Mouse (Mus musculus) small intestine, adult 2 months (tissue): ENCODE measurements around the gene Tubb4a. TPM values are rescaled to one million over a fixed set of nuclear protein-coding genes. Genes with fewer than 3 reads are reported as not detected.

Experiments
- H3K27ac ChIP-seq: fragments of 200-500 bp; 2 replicates; pipeline ENCODE4 v1.5.1; 2012; ENCODE audit warnings: low read depth, low read length, control low read depth, inconsistent platforms; ENCODE audit not compliant: insufficient read depth
- H3K27me3 ChIP-seq: fragments of 200-500 bp; 2 replicates; pipeline ENCODE4 v1.6.1; 2012; ENCODE audit warnings: mild to moderate bottlenecking, moderate library complexity, low read length, inconsistent platforms; ENCODE audit not compliant: control insufficient read depth, insufficient read depth
- H3K36me3 ChIP-seq: fragments of 200-500 bp; 2 replicates; pipeline ENCODE4 v1.6.1; 2012; ENCODE audit warnings: mild to moderate bottlenecking, low read length, control low read depth, inconsistent platforms; ENCODE audit not compliant: control insufficient read depth, insufficient read depth
- H3K4me1 ChIP-seq: fragments of 200-500 bp; 2 replicates; pipeline ENCODE4 v1.6.1; 2012; ENCODE audit warnings: low read length, inconsistent platforms, mixed read lengths; ENCODE audit not compliant: control insufficient read depth, insufficient read depth, insufficient read length
- H3K4me3 ChIP-seq: fragments of 200-500 bp; 2 replicates; pipeline ENCODE4 v1.5.1; 2012; ENCODE audit warnings: low read depth, mild to moderate bottlenecking, control low read depth, inconsistent platforms, low read length, moderate library complexity
- CTCF ChIP-seq: fragments of 200-500 bp; IDR thresholded peaks from 2 replicates; pipeline ENCODE4 v1.5.1; 2012; ENCODE audit warnings: low read depth, mild to moderate bottlenecking, control low read depth, inconsistent platforms, low read length, moderate library complexity, mixed read lengths; ENCODE audit not compliant: insufficient replicate concordance, insufficient read length; ENCODE audit errors: extremely low read depth
- POLR2A ChIP-seq: fragments of 200-500 bp; IDR thresholded peaks from 2 replicates; pipeline ENCODE4 v1.6.1; 2012; ENCODE audit warnings: low read depth, mild to moderate bottlenecking, control low read depth, inconsistent platforms, low read length, moderate library complexity
- WGBS: fragments of 180-500 bp; shearing (Covaris S2); methylation state at CpG from one replicate; pipeline ENCODE4 v1.1.7; 2018; 5-methylcytosine and 5-hydroxymethylcytosine counted together
- polyA plus RNA-seq: library from polyadenylated mRNA; depleted of rRNA; stranded (reverse); fragments of >200 nt; gene quantifications from 2 replicates; pipeline ENCODE4 v1.2.3, GENCODE M21; 2012

The Tubb4a gene
- polyA plus RNA-seq, 1 experiment = 3.3 TPM

- H3K4me3 ChIP-seq = no peak overlapping the region
- WGBS = 85% methylated on average over 11 of the region's 11 CpGs
- H3K27me3 ChIP-seq = peaks cover 7% of the 10 kb centered on the region; the same call in 1 of the 2 replicates
- TF ChIP-seq POLR2A = no peak
- no peak for TF ChIP-seq CTCF
- no peaks in the 10 kb centered on the region for H3K4me1 ChIP-seq
- no peak overlapping the region for H3K27ac ChIP-seq
- no peaks in the 10 kb centered on the region for H3K36me3 ChIP-seq
Observed at GRCm38 (mm10) chr17:57123192-57124118, 35.9 kb upstream of the Tubb4a start.

DNA sequence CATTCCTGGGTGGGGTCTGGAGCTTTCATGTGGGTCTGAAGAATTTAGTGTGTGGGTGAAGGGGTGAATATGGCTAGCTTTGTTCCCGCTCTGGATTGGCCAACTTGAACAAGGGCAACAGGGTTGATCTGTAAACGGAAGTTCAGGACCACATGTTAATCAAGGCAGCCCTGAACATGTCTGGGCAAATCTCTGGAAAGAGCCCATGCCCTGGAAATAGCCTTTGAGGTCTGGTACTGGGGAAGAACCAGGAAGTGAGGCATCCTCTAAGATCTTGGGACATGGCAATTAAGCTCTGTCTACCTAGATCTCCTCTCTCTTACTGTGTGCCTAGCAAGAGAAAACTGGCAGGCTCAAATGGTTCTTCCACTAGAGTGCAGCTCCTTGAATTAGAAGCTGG is 34.3 kb upstream of the Tubb4a start:
- WGBS = 88% methylated on average over 2 of the region's 2 CpGs

DNA sequence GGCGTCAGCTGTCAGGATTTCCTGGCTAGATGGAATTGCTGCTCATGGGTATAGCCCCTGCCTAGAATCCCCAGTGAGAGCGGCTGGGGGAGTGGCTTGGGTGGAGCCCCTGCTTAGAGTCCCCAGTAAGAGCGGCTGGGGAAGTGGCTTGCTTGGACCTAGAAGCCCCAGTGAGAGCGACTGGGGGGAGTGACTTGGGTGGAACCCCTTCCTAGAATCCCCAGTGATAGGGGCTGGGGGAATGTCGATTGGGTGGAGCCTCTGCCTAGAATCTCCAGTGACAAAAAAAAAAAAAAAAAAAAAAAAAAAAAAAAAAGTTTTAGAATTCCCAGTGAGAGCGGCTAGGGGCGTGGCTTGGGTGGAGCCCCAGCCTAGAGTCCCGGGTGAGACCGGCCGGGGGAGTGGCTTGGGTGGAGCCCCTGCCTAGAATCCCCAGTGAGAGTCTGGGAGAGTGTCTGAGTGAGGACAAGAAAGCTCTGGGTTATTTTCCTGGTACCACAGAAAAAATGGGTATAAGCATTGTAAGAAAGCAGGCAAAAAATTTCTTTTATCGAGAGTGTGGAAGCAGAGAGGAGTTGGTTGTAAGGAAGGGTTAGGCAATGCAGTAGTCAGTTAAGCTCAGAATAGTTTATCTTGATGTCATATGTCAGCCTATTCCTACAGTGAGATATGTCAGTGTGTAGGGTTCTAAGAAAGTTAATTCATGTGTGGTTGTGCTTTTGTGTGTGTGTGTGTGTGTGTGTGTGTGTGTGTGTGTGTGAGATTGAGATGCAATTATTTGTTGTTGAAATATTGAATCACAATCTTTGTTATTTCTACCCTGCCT is 31.2 kb upstream of the Tubb4a start:
- 9% methylated on average over 11 of the region's 11 CpGs for WGBS
- Histone ChIP-seq H3K27me3 (peaks cover 10% of the 10 kb centered on the region; the same call in 1 of the 2 replicates), H3K36me3 (no peaks in the 10 kb centered on the region), H3K4me3 (no peak overlapping the region), H3K27ac (no peak overlapping the region), H3K4me1 (no peaks in the 10 kb centered on the region)
- TF ChIP-seq CTCF (no peak), POLR2A (no peak)

More for the DNA sequence above, 34.3 kb upstream of the Tubb4a start:
- H3K4me1 ChIP-seq = no peaks in the 10 kb centered on the region
- no peak overlapping the region for H3K27ac ChIP-seq
- H3K4me3 ChIP-seq = no peak overlapping the region
- H3K36me3 ChIP-seq = no peaks in the 10 kb centered on the region
- TF ChIP-seq POLR2A (no peak), CTCF (no peak)
- H3K27me3 ChIP-seq = peaks cover 8% of the 10 kb centered on the region; the same call in 1 of the 2 replicates

GRCm38 (mm10) chr17:57116801-57117200 is 29.2 kb upstream of the Tubb4a start:
- 58% methylated on average over 2 of the region's 2 CpGs for WGBS
- H3K27me3 ChIP-seq = peaks cover 10% of the 10 kb centered on the region; the same call in 1 of the 2 replicates
- no peaks in the 10 kb centered on the region for H3K36me3 ChIP-seq
- no peak overlapping the region for H3K4me3 ChIP-seq
- TF ChIP-seq CTCF = no peak
- no peak overlapping the region for H3K27ac ChIP-seq
- H3K4me1 ChIP-seq = no peaks in the 10 kb centered on the region; the same call in 1 of the 2 replicates

DNA sequence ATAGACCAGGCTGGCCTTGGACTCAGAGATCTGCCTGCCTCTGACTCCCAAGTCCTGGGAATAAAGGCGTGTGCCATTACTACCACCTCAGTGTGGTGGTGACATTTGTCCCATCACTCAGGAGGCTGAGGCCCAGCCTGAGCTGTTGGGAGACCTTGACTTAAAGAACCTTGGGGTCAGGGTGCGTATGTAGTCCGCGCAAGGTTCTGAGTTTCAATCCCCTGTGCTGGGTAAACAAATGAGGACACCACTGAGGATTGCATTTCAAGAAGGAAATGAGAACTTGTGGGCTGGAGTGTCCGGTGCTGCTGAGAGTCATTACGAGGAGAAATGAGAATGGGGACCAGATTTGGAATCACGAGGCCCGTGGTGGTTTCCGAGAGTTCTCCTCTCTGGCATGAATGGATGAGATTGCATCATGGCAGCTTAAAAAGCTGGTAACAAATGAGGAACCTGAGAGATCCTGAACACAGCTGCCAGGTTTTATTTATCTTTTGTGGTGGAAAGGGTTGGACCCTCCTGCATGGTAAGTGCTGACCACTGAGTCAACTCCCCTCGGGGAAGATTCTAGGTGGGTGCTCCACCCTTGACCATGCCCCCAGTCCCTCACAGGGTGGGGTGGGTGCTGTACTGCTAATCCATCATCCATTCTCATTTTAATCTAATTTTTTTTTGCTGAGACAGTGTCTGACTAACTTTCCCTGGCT is 25.3 kb upstream of the Tubb4a start:
- no peaks in the 10 kb centered on the region for H3K36me3 ChIP-seq
- TF ChIP-seq CTCF (no peak), POLR2A (no peak)
- peaks cover 2% of the 10 kb centered on the region; the same call in 1 of the 2 replicates for H3K27me3 ChIP-seq
- no peak overlapping the region for H3K4me3 ChIP-seq
- H3K27ac ChIP-seq = no peak overlapping the region
- no peaks in the 10 kb centered on the region; the same call in 1 of the 2 replicates for H3K4me1 ChIP-seq
- WGBS = 73% methylated on average over 10 of the region's 10 CpGs

DNA sequence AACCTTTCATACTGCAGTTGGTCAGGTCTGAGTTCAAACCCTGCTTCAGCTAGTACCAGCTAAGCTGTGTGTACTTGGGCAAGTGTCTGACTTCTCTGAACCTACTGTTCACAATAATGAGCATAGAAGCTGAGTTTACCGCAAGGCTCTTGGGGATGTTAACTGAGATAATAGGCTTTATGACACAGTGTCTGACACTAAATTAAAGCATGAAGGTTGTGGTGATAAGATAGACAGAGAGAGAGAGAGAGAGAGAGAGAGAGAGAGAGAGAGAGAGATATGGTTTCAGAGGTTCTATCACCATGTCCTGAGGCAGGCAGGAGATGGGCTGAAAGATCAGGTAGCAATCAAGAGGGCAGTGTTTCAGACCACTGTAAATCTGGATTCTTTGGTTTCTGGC is 22.4 kb upstream of the Tubb4a start:
- 85% methylated on average over 1 of the region's 1 CpGs for WGBS

More for the DNA sequence above, 22.4 kb upstream of the Tubb4a start:
- no peak for TF ChIP-seq CTCF
- TF ChIP-seq POLR2A = no peak
- Histone ChIP-seq H3K4me3 (no peak overlapping the region), H3K36me3 (no peaks in the 10 kb centered on the region), H3K4me1 (no peaks in the 10 kb centered on the region; the same call in 1 of the 2 replicates), H3K27me3 (no peaks in the 10 kb centered on the region), H3K27ac (no peak overlapping the region)
